ENCODE assay signal across 8 mouse cellular contexts in the genomic region with DNA sequence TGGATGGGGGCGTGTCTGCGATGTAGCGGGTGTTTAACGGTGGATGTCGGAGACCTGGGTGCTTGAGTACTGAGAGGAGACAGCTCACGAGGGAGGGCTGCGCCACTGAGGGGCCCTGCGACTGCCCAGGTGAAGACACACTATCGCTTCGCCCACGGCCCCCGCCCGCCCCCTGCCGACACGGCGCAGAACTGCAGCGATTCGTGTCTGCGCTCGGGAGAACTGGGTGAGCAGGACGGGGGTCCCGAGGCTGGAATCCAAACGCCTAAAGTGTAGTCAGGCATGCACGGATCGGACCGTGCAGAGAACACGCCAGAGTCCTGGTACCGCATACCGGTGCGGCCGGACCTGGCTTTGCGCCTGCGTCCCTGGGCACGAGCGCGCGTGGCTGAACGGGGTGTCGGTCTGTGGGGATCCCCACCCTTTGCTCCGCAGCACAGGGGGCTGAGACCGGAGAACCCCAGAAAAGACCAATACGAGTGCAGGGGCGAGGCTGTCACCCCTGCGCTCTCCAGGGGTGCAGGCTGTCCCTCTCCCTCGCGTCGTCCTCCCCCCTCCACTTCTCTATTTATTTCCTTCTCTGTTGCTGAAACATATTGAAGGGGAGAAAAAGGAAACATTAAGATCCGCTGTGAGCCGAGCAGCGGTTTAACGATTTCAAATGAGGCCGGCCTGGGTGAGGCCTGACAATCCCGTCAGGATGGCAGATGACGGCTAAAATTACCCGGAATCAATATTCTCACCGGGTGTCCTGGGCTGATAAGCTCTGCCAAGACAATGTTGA. TPM values are rescaled to one million over a fixed set of nuclear protein-coding genes. Genes with fewer than 3 reads are reported as not detected.
A peak's percentile ranks its signal among the peaks of the same experiment; 100 is the strongest.
DNase-seq lines count a peak whose midpoint lies in the region; ATAC-seq lines count a peak whose summit lies in the region.

No protein-coding gene starts in this region.

- peak overlapping the region; percentile 42 for H3K4me3 ChIP-seq in forebrain, embryonic 10.5 days
- H3K4me3 ChIP-seq in hindbrain, embryonic 11.5 days (ENCODE audit: low read depth, low read length), result peak overlapping the region; percentile 21
- H3K4me3 ChIP-seq in limb, embryonic 13.5 days, result peak overlapping the region; percentile 36
- peak overlapping the region; percentile 41 for H3K4me3 ChIP-seq in midbrain, embryonic 12.5 days
- peak overlapping the region; percentile 24 for H3K4me3 ChIP-seq in stomach, embryonic 14.5 days (ENCODE audit: low read depth, low read length)

- peak; percentile 28 for DNase-seq in layer of hippocampus, adult 11-12 months (ENCODE audit: low spot score)
- no peak for DNase-seq in layer of hippocampus, adult 9-10 months (ENCODE audit: low spot score)
- peak; percentile 50 for DNase-seq in c-Kit-positive CD71-negative TER-119-negative erythroid progenitor cells, embryonic 14.5 days (ENCODE audit: low read depth)
- DNase-seq in forebrain, embryonic 10.5 days (ENCODE audit: extremely low spot score, low spot score), result peak; percentile 73
- peak; percentile 83 for DNase-seq in hindbrain, embryonic 11.5 days (ENCODE audit: low spot score)

- peaks cover 80% of the 10 kb centered on the region for H3K27me3 ChIP-seq in forebrain, embryonic 10.5 days (ENCODE audit: poor library complexity, severe bottlenecking)
- peaks cover 35% of the 10 kb centered on the region for H3K27me3 ChIP-seq in hindbrain, embryonic 11.5 days (ENCODE audit: control insufficient read depth, insufficient read depth, low read length)
- peaks cover 76% of the 10 kb centered on the region for H3K27me3 ChIP-seq in limb, embryonic 13.5 days
- H3K27me3 ChIP-seq in midbrain, embryonic 12.5 days, result peaks cover 79% of the 10 kb centered on the region
- H3K27me3 ChIP-seq in stomach, embryonic 14.5 days (ENCODE audit: control insufficient read depth, insufficient read depth, low read length), result peaks cover 13% of the 10 kb centered on the region

- H3K36me3 ChIP-seq in forebrain, embryonic 10.5 days (replicated peaks), result no peaks in the 10 kb centered on the region
- no peaks in the 10 kb centered on the region for H3K36me3 ChIP-seq in hindbrain, embryonic 11.5 days (ENCODE audit: control insufficient read depth, insufficient read depth, low read length)
- no peaks in the 10 kb centered on the region for H3K36me3 ChIP-seq in limb, embryonic 13.5 days
- H3K36me3 ChIP-seq in midbrain, embryonic 12.5 days, result no peaks in the 10 kb centered on the region
- no peaks in the 10 kb centered on the region for H3K36me3 ChIP-seq in stomach, embryonic 14.5 days (ENCODE audit: control insufficient read depth, insufficient read depth, low read length)

- H3K9me3 ChIP-seq in forebrain, embryonic 10.5 days, result no peaks in the 10 kb centered on the region
- no peaks in the 10 kb centered on the region for H3K9me3 ChIP-seq in hindbrain, embryonic 11.5 days (ENCODE audit: control insufficient read depth, low read length)
- no peaks in the 10 kb centered on the region for H3K9me3 ChIP-seq in limb, embryonic 13.5 days
- no peaks in the 10 kb centered on the region for H3K9me3 ChIP-seq in midbrain, embryonic 12.5 days
- H3K9me3 ChIP-seq in stomach, embryonic 14.5 days (ENCODE audit: control insufficient read depth, low read depth, low read length), result no peaks in the 10 kb centered on the region

- H3K4me2 ChIP-seq in hindbrain, embryonic 11.5 days (replicated peaks; ENCODE audit: low read depth, low read length), result peak overlapping the region; percentile 47
- H3K4me2 ChIP-seq in limb, embryonic 13.5 days (replicated peaks), result peak overlapping the region; percentile 63
- peak overlapping the region; percentile 74 for H3K4me2 ChIP-seq in midbrain, embryonic 12.5 days (replicated peaks)
- peak overlapping the region; percentile 35 for H3K4me2 ChIP-seq in stomach, embryonic 14.5 days (replicated peaks; ENCODE audit: low read depth, low read length)

- no peak overlapping the region for H3K27ac ChIP-seq in forebrain, embryonic 10.5 days
- no peak overlapping the region for H3K27ac ChIP-seq in hindbrain, embryonic 11.5 days (ENCODE audit: low read depth, low read length)
- H3K27ac ChIP-seq in limb, embryonic 13.5 days, result no peak overlapping the region
- 0 out of 2 replicates have a peak overlapping the region, but pooled peaks have one; percentile 30 for H3K27ac ChIP-seq in midbrain, embryonic 12.5 days (replicated peaks)
- H3K27ac ChIP-seq in stomach, embryonic 14.5 days (ENCODE audit: low read length), result no peak overlapping the region

- no peak overlapping the region; the same call in 1 of the 2 replicates for H3K9ac ChIP-seq in hindbrain, embryonic 11.5 days (ENCODE audit: low read depth, low read length)
- H3K9ac ChIP-seq in limb, embryonic 13.5 days, result peak overlapping the region; percentile 1; the same call in 1 of the 2 replicates
- H3K9ac ChIP-seq in midbrain, embryonic 12.5 days (replicated peaks), result peak overlapping the region; percentile 52
- H3K9ac ChIP-seq in stomach, embryonic 14.5 days (replicated peaks; ENCODE audit: low read depth, low read length), result no peak overlapping the region

- H3K4me1 ChIP-seq in forebrain, embryonic 10.5 days, result peaks cover 9% of the 10 kb centered on the region
- H3K4me1 ChIP-seq in hindbrain, embryonic 11.5 days (replicated peaks; ENCODE audit: control insufficient read depth, insufficient read depth, low read length), result peaks cover 9% of the 10 kb centered on the region; the same call in 1 of the 2 replicates
- H3K4me1 ChIP-seq in limb, embryonic 13.5 days, result peaks cover 4% of the 10 kb centered on the region; the same call in 1 of the 2 replicates
- H3K4me1 ChIP-seq in midbrain, embryonic 12.5 days, result peaks cover 10% of the 10 kb centered on the region; the same call in 1 of the 2 replicates
- 0 out of 2 replicates have a peak, but pooled peaks cover 3% of the 10 kb centered on the region for H3K4me1 ChIP-seq in stomach, embryonic 14.5 days (ENCODE audit: control insufficient read depth, insufficient read depth, low read length)

- peak; percentile 40; the same call in 1 of the 2 replicates for ATAC-seq in hindbrain, embryonic 11.5 days (ENCODE audit: low FRiP score)
- ATAC-seq in limb, embryonic 13.5 days (ENCODE audit: low FRiP score, low read depth), result no peak
- peak; percentile 44 for ATAC-seq in midbrain, embryonic 12.5 days (ENCODE audit: low FRiP score, low read depth)
- ATAC-seq in stomach, embryonic 14.5 days (ENCODE audit: insufficient number of reproducible peaks, insufficient read depth, low FRiP score, low read depth), result no peak

- 5% methylated on average over 56 of the region's 56 CpGs for WGBS in forebrain, embryonic 10.5 days
- 6% methylated on average over 55 of the region's 56 CpGs for WGBS in hindbrain, embryonic 11.5 days
- 7% methylated on average over 55 of the region's 56 CpGs for WGBS in limb, embryonic 13.5 days
- WGBS in midbrain, embryonic 12.5 days, result 5% methylated on average over 56 of the region's 56 CpGs
- 6% methylated on average over 55 of the region's 56 CpGs for WGBS in stomach, embryonic 14.5 days

RNA-seq across cellular contexts. Expression of a gene that starts 9.3 kb away (rescaled TPM):
- polyA plus RNA-seq in forebrain, embryonic 10.5 days (2016; fragmentation: Nextera tagmentation; extraction: Ambion mirVana), result not detected in 2 replicates
- 0.32 and 0.60 TPM in 2 replicates for polyA plus RNA-seq in hindbrain, embryonic 11.5 days (2014; fragmentation: Nextera tagmentation; extraction: Ambion mirVana)
- polyA plus RNA-seq in limb, embryonic 13.5 days (2015; fragmentation: Nextera tagmentation; extraction: Ambion mirVana), result not detected in 2 replicates
- 0.25 and 0.29 TPM in 2 replicates for polyA plus RNA-seq in midbrain, embryonic 12.5 days (2016; fragmentation: Nextera tagmentation; extraction: Ambion mirVana)
- not detected in 2 replicates for polyA plus RNA-seq in stomach, embryonic 14.5 days (2014; fragmentation: Nextera tagmentation; extraction: Ambion mirVana)

Comparison
In these comparisons a context has a peak if more than half of its experiments do, and no peak if none do; other contexts are left out.
1. ATAC-seq: peak in hindbrain, embryonic 11.5 days (single experiment) and midbrain, embryonic 12.5 days (single experiment); none in limb, embryonic 13.5 days (single experiment) and stomach, embryonic 14.5 days (single experiment).
2. H3K9ac ChIP-seq: peak in limb, embryonic 13.5 days (single experiment) and midbrain, embryonic 12.5 days (single experiment); none in hindbrain, embryonic 11.5 days (single experiment) and stomach, embryonic 14.5 days (single experiment).
3. Peak in every context shown above with its lines, with median percentiles within 50 percentile points of each other: H3K4me3 ChIP-seq and H3K4me2 ChIP-seq.